Mouse (Mus musculus): ENCODE results near the gene Ahsg.

Gene Ahsg

GRCm38 (mm10) chr16:22886726-22887125 lies 4.4 kb upstream of the Ahsg start:
- no peak for DNase-seq (ENCODE audit: low spot score in 2 of 2)

GRCm38 (mm10) chr16:22888835-22889234 lies 2.2 kb upstream of the Ahsg start:
- DNase-seq (ENCODE audit: low spot score in 2 of 2): no peak

- DNase-seq (ENCODE audit: low spot score in 2 of 2): no peak
Measured at GRCm38 (mm10) chr16:22889716-22890115, 1.4 kb upstream of the Ahsg start.

DNA sequence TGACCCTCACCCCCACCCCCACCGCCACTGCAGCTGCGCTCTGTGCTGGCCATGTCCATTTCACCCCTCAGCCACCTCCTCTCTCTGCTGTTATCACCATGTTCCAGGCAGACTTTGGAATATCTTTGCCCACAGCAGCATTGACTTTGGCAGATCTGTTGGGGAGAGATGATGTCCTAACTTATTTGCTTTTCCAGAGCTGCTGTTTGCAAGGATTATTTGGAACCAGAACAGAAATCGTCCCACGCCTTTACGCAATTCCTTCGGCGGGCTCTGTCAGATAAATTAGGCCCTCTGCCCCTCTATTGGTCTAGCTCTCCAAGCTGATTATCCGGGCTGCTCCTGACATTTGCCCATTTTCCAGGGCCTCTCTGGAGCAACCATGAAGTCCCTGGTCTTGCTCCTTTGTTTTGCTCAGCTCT lies 667 bp downstream of the Ahsg start:
- no peak for DNase-seq (ENCODE audit: low spot score in 2 of 2)

GRCm38 (mm10) chr16:22894095-22894494 lies 3.0 kb downstream of the Ahsg start:
- no peak for DNase-seq (ENCODE audit: low spot score in 2 of 2)

- no peak for DNase-seq (ENCODE audit: low spot score in 2 of 2)
Measured at GRCm38 (mm10) chr16:22896618-22897017, 5.5 kb downstream of the Ahsg start.

DNA sequence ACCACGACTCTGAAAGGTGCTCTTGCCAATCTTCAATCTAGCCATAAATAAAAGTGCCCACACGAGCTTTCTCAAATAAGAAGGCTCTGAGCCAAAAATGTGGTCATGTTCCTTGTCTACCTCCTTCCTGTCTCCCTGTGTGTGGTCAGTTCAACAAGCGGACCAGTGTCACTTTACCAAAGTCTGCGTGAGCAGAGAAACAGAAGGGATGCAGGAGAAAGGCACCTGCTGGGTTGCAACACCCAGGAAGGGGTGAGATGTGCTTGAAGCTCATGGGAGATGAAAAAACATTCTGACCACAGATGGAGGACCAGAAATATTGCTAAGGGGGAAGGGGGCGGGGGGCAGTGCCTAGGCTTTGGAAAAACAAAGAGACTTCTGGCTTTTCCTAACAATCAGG lies 8.3 kb downstream of the Ahsg start:
- DNase-seq (ENCODE audit: low spot score in 2 of 2): no peak

GRCm38 (mm10) chr16:22899866-22900570 lies 8.9 kb downstream of the Ahsg start:
- DNase-seq (ENCODE audit: low spot score in 2 of 2): no peak

- no peak for DNase-seq (ENCODE audit: low spot score in 2 of 2)
Measured at GRCm38 (mm10) chr16:22901326-22901725, 10.2 kb downstream of the Ahsg start.

DNA sequence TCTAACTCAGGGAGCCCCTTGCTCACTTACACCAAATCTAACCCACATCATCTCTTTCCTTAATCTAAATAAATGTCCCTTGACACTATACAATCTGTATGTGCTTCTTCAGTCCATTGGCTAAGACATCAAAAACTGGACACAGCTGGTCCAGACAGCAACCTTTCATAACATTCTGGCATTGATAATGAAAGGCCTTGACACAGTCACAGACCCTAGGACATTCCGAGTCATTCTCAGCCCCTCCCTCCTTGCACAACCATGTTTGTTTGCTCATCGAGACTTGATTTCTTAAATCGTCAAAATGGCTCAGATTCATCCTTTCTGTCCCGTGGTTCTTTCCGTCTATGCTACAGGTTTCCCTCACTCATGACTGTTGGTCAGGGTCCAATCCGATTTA lies 18.2 kb downstream of the Ahsg start:
- no peak for DNase-seq (ENCODE audit: low spot score in 2 of 2)

DNA sequence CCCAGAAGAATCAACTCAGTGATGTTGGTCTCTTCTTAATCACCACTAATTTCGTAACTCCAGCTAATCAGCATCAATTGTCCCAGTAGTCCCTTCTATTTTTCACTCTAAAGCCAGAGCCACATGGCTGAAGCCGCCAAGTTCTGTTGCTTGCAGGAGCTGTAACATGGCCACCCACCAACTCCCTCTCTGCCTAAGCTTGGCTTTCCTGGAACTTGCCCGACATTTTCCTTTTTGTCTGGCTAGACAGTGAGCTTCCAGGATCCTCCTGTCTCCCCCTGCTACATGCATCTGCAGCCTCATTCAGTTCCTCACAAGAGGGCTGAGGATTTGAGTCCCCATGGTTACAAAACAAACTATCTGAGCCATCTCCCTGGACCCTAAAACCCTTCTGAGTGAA lies 20.9 kb downstream of the Ahsg start:
- DNase-seq (ENCODE audit: low spot score in 2 of 2): no peak

GRCm38 (mm10) chr16:22912886-22913285 lies 21.8 kb downstream of the Ahsg start:
- no peak for DNase-seq (ENCODE audit: low spot score in 2 of 2)

DNA sequence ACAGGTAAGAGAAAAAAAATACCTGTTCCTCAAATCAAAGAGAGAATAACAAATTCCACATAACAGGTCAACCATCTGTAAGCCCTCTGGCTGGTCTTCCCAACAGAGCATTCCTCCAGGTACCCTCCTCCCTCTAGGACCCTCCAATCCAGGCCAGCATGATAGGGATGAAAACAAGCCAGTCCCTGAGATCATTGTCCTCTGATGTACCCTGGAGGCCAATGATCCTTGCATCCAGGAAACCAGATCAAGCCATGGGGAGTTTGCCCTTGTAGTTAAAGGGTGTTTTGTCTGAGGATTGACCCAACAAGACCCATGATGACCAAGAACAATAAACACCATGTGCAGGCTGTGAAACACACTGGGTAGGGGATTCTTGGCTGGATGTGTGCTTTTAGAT lies 23.2 kb downstream of the Ahsg start:
- DNase-seq (ENCODE audit: low spot score in 2 of 2): no peak

GRCm38 (mm10) chr16:22918034-22918433 lies 27.0 kb downstream of the Ahsg start, which contains the start of gene Fetub:
Fetub (plus strand) TSS chr16:22918334.
- DNase-seq (ENCODE audit: low spot score in 2 of 2): no peak

GRCm38 (mm10) chr16:22918664-22919312 lies 27.7 kb downstream of the Ahsg start:
- DNase-seq (ENCODE audit: low spot score in 2 of 2): no peak

- no peak for DNase-seq (ENCODE audit: low spot score in 2 of 2)
Measured at GRCm38 (mm10) chr16:22919971-22920854, 29.1 kb downstream of the Ahsg start.

GRCm38 (mm10) chr16:22921761-22922160 lies 30.7 kb downstream of the Ahsg start:
- no peak for DNase-seq (ENCODE audit: low spot score in 2 of 2)

DNA sequence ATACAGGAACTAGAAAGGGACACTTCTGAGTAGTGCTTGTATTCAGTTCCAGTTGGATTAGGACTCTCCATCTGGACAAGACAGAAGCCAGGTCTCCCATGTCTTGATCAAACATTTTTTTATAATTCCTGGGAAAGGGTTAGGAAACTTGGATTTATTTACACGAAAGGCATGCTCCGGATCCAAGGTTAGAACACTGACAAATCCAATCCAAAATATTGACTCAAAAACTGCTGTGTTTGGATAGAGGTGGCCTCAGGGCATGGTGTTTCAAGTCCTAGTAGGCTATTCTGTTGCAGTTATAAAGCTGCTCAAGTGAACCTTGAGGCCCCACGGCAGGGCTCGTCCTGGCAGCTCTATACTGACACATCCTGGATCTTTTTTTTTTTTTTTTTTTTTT lies 31.4 kb downstream of the Ahsg start:
- DNase-seq (ENCODE audit: low spot score in 2 of 2): no peak

DNA sequence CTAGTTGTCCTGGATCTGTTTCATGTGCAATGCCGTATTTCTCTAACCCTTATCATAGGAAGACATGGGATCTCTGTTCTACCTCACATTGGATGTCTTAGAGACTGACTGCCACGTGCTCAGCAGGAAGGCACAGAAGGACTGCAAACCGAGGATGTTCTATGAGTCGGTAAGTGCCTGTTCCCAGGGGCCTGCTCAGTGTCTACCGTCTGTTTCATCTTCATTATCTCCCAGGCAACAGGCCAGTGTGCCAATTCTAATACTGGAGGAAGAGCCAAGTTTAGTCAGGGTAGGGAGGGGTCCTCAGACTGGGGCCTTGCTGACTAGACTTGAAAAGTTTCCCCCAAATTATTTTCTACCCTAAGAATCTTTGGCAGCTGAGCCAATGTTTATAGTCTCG lies 38.5 kb downstream of the Ahsg start:
- no peak for DNase-seq (ENCODE audit: low spot score in 2 of 2)

DNA sequence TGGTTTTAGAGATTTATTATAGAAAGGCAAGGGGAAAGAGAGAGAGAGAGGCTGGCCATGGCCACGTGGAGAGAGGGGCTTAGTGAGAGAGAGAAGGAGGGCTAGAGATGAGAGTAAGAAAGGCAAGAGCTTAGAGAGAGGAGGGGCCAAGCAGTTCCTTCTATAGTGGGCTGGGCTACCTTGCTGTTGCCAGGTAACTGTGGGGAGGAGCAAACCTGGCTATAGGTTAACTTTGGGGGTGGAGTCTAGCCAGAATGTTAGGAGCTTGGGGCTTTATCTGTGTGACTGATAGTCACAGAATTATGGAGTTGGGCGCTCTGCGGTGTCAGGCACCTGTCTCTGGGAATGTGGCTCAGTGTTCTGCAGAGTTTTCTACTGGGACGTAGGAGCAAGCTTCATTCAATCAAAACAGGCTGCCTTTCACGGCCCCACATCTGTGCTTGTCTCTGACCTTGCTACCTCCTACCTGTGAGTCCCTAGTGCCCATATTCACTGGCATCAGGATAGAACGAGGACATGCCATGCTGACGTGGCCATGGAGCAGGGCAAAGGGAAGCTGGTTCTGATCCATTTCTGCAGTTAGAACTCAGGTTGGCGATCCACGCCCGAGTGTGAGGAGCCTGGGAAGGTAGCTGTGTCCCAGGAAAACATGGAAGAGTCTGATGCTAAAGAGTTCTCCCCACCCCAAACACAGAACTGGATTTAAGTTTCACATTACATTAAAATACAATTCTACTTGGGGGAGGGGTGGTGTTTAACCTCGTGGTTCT lies 40.5 kb downstream of the Ahsg start:
- DNase-seq (ENCODE audit: low spot score in 2 of 2): peak in 1 of 2 experiments; percentile 40

DNA sequence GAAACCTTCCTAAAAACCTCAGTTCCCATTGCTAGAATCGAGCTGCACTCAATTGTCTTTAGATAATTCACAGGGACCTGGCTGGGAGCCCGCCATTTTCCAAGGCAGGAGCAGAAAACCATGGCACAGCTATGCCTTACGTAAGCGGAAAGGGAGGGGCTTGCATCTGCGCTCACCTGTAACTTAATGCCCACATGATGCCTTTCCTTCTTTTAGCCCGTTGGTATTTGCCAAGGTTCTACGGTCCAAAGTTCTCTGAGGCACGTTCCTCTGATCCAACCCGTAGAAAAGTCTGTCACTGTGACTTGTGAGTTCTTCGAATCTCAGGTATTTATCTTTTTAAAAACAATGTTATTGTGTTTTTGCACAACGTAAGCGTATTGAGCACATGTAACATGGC lies 46.6 kb downstream of the Ahsg start:
- DNase-seq (ENCODE audit: low spot score in 2 of 2): peak in 1 of 2 experiments; percentile 47

DNA sequence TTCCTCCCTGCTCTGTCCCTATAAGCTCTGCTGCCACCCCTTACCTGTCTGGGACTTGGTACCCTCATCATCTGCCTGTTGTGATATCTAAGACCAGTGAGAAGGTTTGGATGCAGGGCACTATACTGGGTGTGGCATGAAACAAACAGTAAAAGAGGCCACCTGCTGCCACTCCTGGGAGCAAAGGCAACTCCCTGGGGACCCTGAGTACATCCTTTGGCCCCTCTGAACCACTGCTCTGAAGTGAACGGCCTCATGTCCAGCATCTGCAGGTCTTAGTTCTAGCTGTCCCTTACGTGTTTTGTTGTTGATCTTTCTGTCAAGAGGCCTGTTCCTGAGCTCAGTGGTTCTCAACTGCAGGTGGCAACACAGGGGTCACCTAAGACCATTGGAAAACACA lies 47.5 kb downstream of the Ahsg start:
- DNase-seq (ENCODE audit: low spot score in 2 of 2): peak in 1 of 2 experiments; percentile 63
